Mouse (Mus musculus) CH12.LX (cell line): Measurements from ENCODE around the gene Galnt6. TPM values are rescaled to one million over a fixed set of nuclear protein-coding genes. Genes with fewer than 3 reads are reported as not detected.

Experiments
- DNase-seq: peaks from one replicate; pipeline ENCODE4 v3.0.0-alpha.2; 2013; ENCODE audit errors: extremely low read depth
- H3K27ac ChIP-seq: 2 replicates; pipeline ENCODE4 v1.5.1; 2012; ENCODE audit warnings: low read depth, mild to moderate bottlenecking, control low read depth, moderate library complexity; ENCODE audit not compliant: insufficient read depth
- H3K27me3 ChIP-seq: replicated peaks from 2 replicates; pipeline ENCODE3; 2012; ENCODE audit warnings: inconsistent platforms
- H3K36me3 ChIP-seq, 2 experiments: replicated peaks in 1 of 2; 2 replicates each; pipeline versions ENCODE3 to v1.6.1; 2012; ENCODE audit warnings: inconsistent platforms in 1 of 2, low read length in 1 of 2, mild to moderate bottlenecking in 1 of 2, mixed read lengths in 1 of 2, moderate library complexity in 1 of 2; ENCODE audit not compliant: control insufficient read depth in 1 of 2, insufficient read depth in 1 of 2
- H3K4me1 ChIP-seq, 2 experiments: 2 replicates each; pipeline ENCODE4 v1.6.1; 2012; ENCODE audit warnings: inconsistent platforms in 1 of 2, moderate library complexity in 1 of 2; ENCODE audit not compliant: insufficient read depth in 2 of 2, control insufficient read depth in 1 of 2
- H3K4me2 ChIP-seq: 2 replicates; pipeline ENCODE4 v1.6.1; 2012; ENCODE audit warnings: low read depth, mild to moderate bottlenecking, control low read depth; ENCODE audit not compliant: poor library complexity, insufficient read depth, severe bottlenecking
- H3K4me3 ChIP-seq, 3 experiments: fragments of 150-350 bp in 1 of 3; sonication (generic) in 1 of 3; replicated peaks in 1 of 3; 2 replicates each; pipeline versions ENCODE3 to v1.5.1; 2011 to 2012; ENCODE audit warnings: low read depth in 2 of 3, low read length in 2 of 3, mild to moderate bottlenecking in 2 of 3, moderate library complexity in 2 of 3, control low read depth in 1 of 3, improper control_type of control experiment in 1 of 3, inconsistent platforms in 1 of 3, mixed read lengths in 1 of 3; ENCODE audit not compliant: poor library complexity in 1 of 3
- H3K79me2 ChIP-seq: replicated peaks from 2 replicates; pipeline ENCODE4 v1.6.1; 2012; ENCODE audit warnings: mild to moderate bottlenecking, moderate library complexity; ENCODE audit not compliant: control insufficient read depth, poor library complexity, insufficient read depth, severe bottlenecking; ENCODE audit errors: extremely low read depth
- H3K9ac ChIP-seq: 2 replicates; pipeline ENCODE4 v1.6.1; 2012; ENCODE audit warnings: low read depth, mild to moderate bottlenecking, control low read depth, moderate library complexity; ENCODE audit not compliant: insufficient read depth
- H3K9me3 ChIP-seq: replicated peaks from 2 replicates; pipeline ENCODE3; 2012; ENCODE audit warnings: low read length, inconsistent platforms, mixed read lengths
- CTCF ChIP-seq, 2 experiments: IDR thresholded peaks in 1 of 2; conservative IDR thresholded peaks in 1 of 2; 2 replicates each; pipeline ENCODE4 v1.5.1; 2011 to 2012; ENCODE audit warnings: low read depth in 2 of 2, low read length in 2 of 2, improper control_type of control experiment in 1 of 2, inconsistent platforms in 1 of 2, mild to moderate bottlenecking in 1 of 2, moderate library complexity in 1 of 2
- E2F4 ChIP-seq: IDR thresholded peaks from 2 replicates; pipeline ENCODE4 v1.6.1; 2011; ENCODE audit warnings: low read depth, low read length, improper control_type of control experiment; ENCODE audit not compliant: insufficient replicate concordance
- ELF1 ChIP-seq: IDR thresholded peaks from 2 replicates; pipeline ENCODE4 v1.6.1; 2014; ENCODE audit warnings: low read depth, mild to moderate bottlenecking, inconsistent platforms, low read length, improper control_type of control experiment
- HCFC1 ChIP-seq: IDR thresholded peaks from 2 replicates; pipeline ENCODE4 v1.6.1; 2012; ENCODE audit warnings: low read depth, mild to moderate bottlenecking, inconsistent platforms, low read length, improper control_type of control experiment
- IRF4 ChIP-seq: IDR thresholded peaks from 2 replicates; pipeline ENCODE4 v1.6.1; 2014; ENCODE audit warnings: low read depth, mild to moderate bottlenecking, inconsistent platforms, low read length, improper control_type of control experiment
- MAFK ChIP-seq: IDR thresholded peaks from 2 replicates; pipeline ENCODE4 v1.6.1; 2011; ENCODE audit warnings: low read length, improper control_type of control experiment; ENCODE audit not compliant: insufficient replicate concordance
- MAX ChIP-seq: IDR thresholded peaks from 2 replicates; pipeline ENCODE4 v1.6.1; 2011; ENCODE audit warnings: low read length, improper control_type of control experiment
- MXI1 ChIP-seq: IDR thresholded peaks from 2 replicates; pipeline ENCODE4 v1.6.1; 2011; ENCODE audit warnings: mild to moderate bottlenecking, low read depth, low read length, improper control_type of control experiment
- NELFE ChIP-seq: IDR thresholded peaks from 2 replicates; pipeline ENCODE4 v1.6.1; 2011; ENCODE audit warnings: low read depth, low read length, improper control_type of control experiment
- PAX5 ChIP-seq: IDR thresholded peaks from 2 replicates; pipeline ENCODE4 v1.6.1; 2012; ENCODE audit warnings: low read length, inconsistent platforms, mixed read lengths
- POLR2A ChIP-seq: IDR thresholded peaks from 2 replicates; pipeline ENCODE4 v1.6.1; 2011; ENCODE audit warnings: low read depth, mild to moderate bottlenecking, improper control_type of control experiment, low read length
- RAD21 ChIP-seq: IDR thresholded peaks from 2 replicates; pipeline ENCODE4 v1.6.1; 2011; ENCODE audit warnings: low read depth, mild to moderate bottlenecking, low read length, improper control_type of control experiment, moderate library complexity
- RCOR1 ChIP-seq: conservative IDR thresholded peaks from 2 replicates; pipeline ENCODE4 v1.6.1; 2012; ENCODE audit warnings: low read depth, mild to moderate bottlenecking, inconsistent platforms, low read length, improper control_type of control experiment
- SIN3A ChIP-seq: IDR thresholded peaks from 2 replicates; pipeline ENCODE4 v1.6.1; 2012; ENCODE audit warnings: low read length, improper control_type of control experiment, inconsistent platforms
- UBTF ChIP-seq: IDR thresholded peaks from 2 replicates; pipeline ENCODE4 v1.6.1; 2012; ENCODE audit warnings: low read depth, mild to moderate bottlenecking, inconsistent platforms, low read length, improper control_type of control experiment, moderate library complexity
- USF2 ChIP-seq: conservative IDR thresholded peaks from 2 replicates; pipeline ENCODE4 v1.6.1; 2011; ENCODE audit warnings: low read depth, low read length, improper control_type of control experiment
- ZC3H11A ChIP-seq: IDR thresholded peaks from 2 replicates; pipeline ENCODE4 v1.6.1; 2012; ENCODE audit warnings: low read depth, mild to moderate bottlenecking, inconsistent platforms, low read length, improper control_type of control experiment
- dilution Hi-C: fragments of 300-500 bp; cut with MboI; formaldehyde crosslinking; loops from 2 replicates; pipeline ENCODE4 v1.14.3; 2020; ENCODE audit warnings: low sequenced_read_pairs; ENCODE audit not compliant: extremely low pct_unique_long_range_greater_than_20kb, extremely low pct_ligation_motif_present
- in situ Hi-C: fragments of 300-500 bp; cut with MboI; formaldehyde crosslinking; loops from 3 replicates; pipeline ENCODE4 v1.14.3; 2019; ENCODE audit warnings: low sequenced_read_pairs, low pct_ligation_motif_present, low pct_unique_long_range_greater_than_20kb, mixed read lengths
- polyA plus RNA-seq: library from polyadenylated mRNA; unstranded; fragments of >175 nt; gene quantifications from 2 replicates; pipeline ENCODE4 v1.2.1, GENCODE M21; 2012; ENCODE audit warnings: low read depth; ENCODE audit not compliant: insufficient read length
- total RNA-seq, 2 experiments: library from RNA; depleted of rRNA; stranded (reverse); fragments of 300-350 nt in 1 of 2; fragments of >200 nt in 1 of 2; gene quantifications; 2 replicates each; pipeline ENCODE4 v1.2.3; 2012 to 2014

Galnt6 gene
- total and polyA plus RNA-seq, 3 experiments = 0.58 to 5.0 (median 2.0) TPM

DNA sequence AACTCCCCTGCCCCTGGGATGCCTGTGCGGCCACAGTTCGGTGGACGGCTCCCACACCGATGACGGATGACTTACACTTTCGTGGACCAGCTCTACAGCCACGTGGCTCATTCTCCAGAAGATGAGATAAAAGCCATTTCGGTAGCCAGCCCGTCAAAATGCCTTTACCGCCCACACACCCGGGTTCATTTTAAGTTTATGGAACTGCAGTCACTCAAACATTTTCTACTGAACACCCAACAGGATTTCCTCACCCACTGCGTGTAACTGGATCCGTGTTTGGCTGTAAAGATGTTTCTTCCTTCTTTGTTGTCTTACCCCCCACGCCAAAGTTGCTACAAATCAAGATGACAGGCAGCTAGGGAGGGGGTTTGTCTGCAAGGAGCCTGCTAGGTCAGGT lies 5.7 kb downstream of the Galnt6 start:
- DNase-seq = no peak
- dilution Hi-C loops (no loop called here), in situ Hi-C loops (no loop called here)
- peaks cover 6 to 30% of the 10 kb centered on the region in 2 experiments; a peak in 3 of 4 replicates for H3K4me1 ChIP-seq
- H3K27ac ChIP-seq = no peak overlapping the region
- peaks cover 13 to 31% of the 10 kb centered on the region in 2 experiments for H3K36me3 ChIP-seq
- H3K4me3 ChIP-seq = no peak overlapping the region
- H3K9me3 ChIP-seq = peaks cover 1% of the 10 kb centered on the region
- no peaks in the 10 kb centered on the region for H3K79me2 ChIP-seq
- no peak overlapping the region for H3K9ac ChIP-seq
- TF ChIP-seq CTCF (conservative IDR thresholded peaks at IDR 0.05 in 1 of 2, IDR thresholded peaks at IDR 0.05 in 1 of 2; ENCODE audit: low read depth in 2 of 2, low read length in 2 of 2) (no peak), HCFC1 (no peak), RAD21 (no peak), USF2 (no peak), MAX (no peak), PAX5 (no peak), MAFK (no peak), ELF1 (no peak), UBTF (no peak), RCOR1 (no peak), MXI1 (no peak), SIN3A (no peak), ZC3H11A (no peak), IRF4 (no peak), NELFE (no peak)
- no peaks in the 10 kb centered on the region for H3K27me3 ChIP-seq
- no peak overlapping the region for H3K4me2 ChIP-seq

DNA sequence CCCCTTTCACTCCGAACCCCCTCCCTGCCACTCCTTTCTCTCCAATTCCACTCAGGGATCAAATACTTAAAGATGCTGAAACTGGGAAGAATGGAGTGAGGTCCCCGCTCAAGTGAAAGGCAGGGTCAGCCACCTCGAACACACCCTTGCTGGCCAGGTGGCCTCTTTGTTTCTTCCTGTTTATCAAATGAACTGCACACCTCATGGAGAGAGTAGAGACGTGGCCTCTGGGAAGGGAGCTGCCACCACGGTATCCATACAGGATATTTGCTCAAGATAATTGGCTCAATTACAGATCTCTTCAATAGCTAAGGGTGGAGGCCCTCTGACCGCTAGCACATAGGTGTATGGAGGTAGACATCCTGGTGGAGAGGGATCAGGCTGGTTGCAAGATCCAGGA lies 6.6 kb downstream of the Galnt6 start:
- Histone ChIP-seq H3K27me3 (no peaks in the 10 kb centered on the region), H3K27ac (no peak overlapping the region), H3K36me3 (peaks cover 13 to 29% of the 10 kb centered on the region in 2 experiments), H3K9me3 (peaks cover 5% of the 10 kb centered on the region), H3K79me2 (no peaks in the 10 kb centered on the region), H3K4me2 (no peak overlapping the region), H3K4me3 (no peak overlapping the region), H3K9ac (no peak overlapping the region), H3K4me1 (peaks cover 1 to 21% of the 10 kb centered on the region in 2 experiments; a peak in 3 of 4 replicates)
- dilution Hi-C loops = no loop called here
- TF ChIP-seq RCOR1 = no peak
- no peak for TF ChIP-seq POLR2A
- no peak for TF ChIP-seq HCFC1
- TF ChIP-seq E2F4 = no peak
- in situ Hi-C loops = no loop called here
- DNase-seq = no peak
